Mouse (Mus musculus) adrenal gland, postnatal 14 days (tissue): ENCODE results near the gene Irs2. TPM values are rescaled to one million over a fixed set of nuclear protein-coding genes. Genes with fewer than 3 reads are reported as not detected.

Source experiments
- DNase-seq: peaks from one replicate; pipeline ENCODE4 v3.0.0; 2021; ENCODE audit warnings: mixed read lengths
- long read RNA-seq, 2 experiments: library from polyadenylated mRNA; stranded (forward); transcript quantifications; one replicate each; pipeline ENCODE4 v2.0.0; 2021
- total RNA-seq: library from RNA; stranded (reverse); gene quantifications from 2 replicates; pipeline ENCODE4 v1.2.3, GENCODE M21; 2021

Irs2 gene
- 28.2 and 49.7 TPM in 2 replicates for total RNA-seq
- long read RNA-seq, experiment 1, full-length matches to known transcripts, result 4 of 5 reads
- long read RNA-seq, experiment 1, partial matches to known transcripts, result 0 of 5 reads
- long read RNA-seq, experiment 1, other reads (novel, unspliced or antisense), result 1 of 5 reads
- long read RNA-seq, experiment 2, full-length matches to known transcripts, result 5 of 8 reads
- long read RNA-seq, experiment 2, partial matches to known transcripts, result 0 of 8 reads
- long read RNA-seq, experiment 2, other reads (novel, unspliced or antisense), result 3 of 8 reads

- DNase-seq, result no peak
Measured at GRCm38 (mm10) chr8:11008379-11008775, at the start of gene Irs2. TSS of gene Irs2 (minus strand) at chr8:11008458.

GRCm38 (mm10) chr8:11056665-11057064 lies 48.4 kb upstream of the Irs2 start:
- no peak for DNase-seq

- no peak for DNase-seq
Measured at GRCm38 (mm10) chr8:11056175-11056563, 47.9 kb upstream of the Irs2 start.

- no peak for DNase-seq
Measured at GRCm38 (mm10) chr8:11055557-11056174, 47.4 kb upstream of the Irs2 start.

GRCm38 (mm10) chr8:11049835-11050234 lies 41.6 kb upstream of the Irs2 start:
- no peak for DNase-seq

- DNase-seq, result no peak
Measured at GRCm38 (mm10) chr8:11047812-11048211, 39.6 kb upstream of the Irs2 start.

- no peak for DNase-seq
Measured at GRCm38 (mm10) chr8:11044660-11045059, 36.4 kb upstream of the Irs2 start.

- peak; percentile 34 for DNase-seq
Measured at GRCm38 (mm10) chr8:11043591-11043990, 35.3 kb upstream of the Irs2 start.

GRCm38 (mm10) chr8:11042872-11043587 lies 34.8 kb upstream of the Irs2 start:
- no peak for DNase-seq

GRCm38 (mm10) chr8:11040088-11040487 lies 31.8 kb upstream of the Irs2 start:
- no peak for DNase-seq

GRCm38 (mm10) chr8:11038788-11039187 lies 30.5 kb upstream of the Irs2 start:
- DNase-seq, result no peak

- no peak for DNase-seq
Measured at GRCm38 (mm10) chr8:11038367-11038766, 30.1 kb upstream of the Irs2 start.

GRCm38 (mm10) chr8:11036790-11037189 lies 28.5 kb upstream of the Irs2 start:
- DNase-seq, result no peak

GRCm38 (mm10) chr8:11035628-11036416 lies 27.6 kb upstream of the Irs2 start:
- DNase-seq, result peak; percentile 53

- DNase-seq, result no peak
Measured at GRCm38 (mm10) chr8:11024871-11025270, 16.6 kb upstream of the Irs2 start.

- DNase-seq, result no peak
Measured at GRCm38 (mm10) chr8:11020949-11021572, 12.8 kb upstream of the Irs2 start.

- DNase-seq, result no peak
Measured at GRCm38 (mm10) chr8:11015622-11016021, 7.4 kb upstream of the Irs2 start.

GRCm38 (mm10) chr8:11013258-11013657 lies 5.0 kb upstream of the Irs2 start:
- peak; percentile 71 for DNase-seq

GRCm38 (mm10) chr8:11011787-11012485 lies 3.7 kb upstream of the Irs2 start:
- no peak for DNase-seq

GRCm38 (mm10) chr8:11010913-11011605 lies 2.8 kb upstream of the Irs2 start:
- DNase-seq, result peak; percentile 81

- no peak for DNase-seq
Measured at GRCm38 (mm10) chr8:11010398-11010797, 2.1 kb upstream of the Irs2 start.
